Mouse (Mus musculus): ENCODE data around the gene Cpne8.

- no peak for TF ChIP-seq GATA1 (IDR thresholded peaks at IDR 0.05; ENCODE audit: low read length)
- no peak for TF ChIP-seq TAL1 (IDR thresholded peaks at IDR 0.05; ENCODE audit: low read length)
These were observed 233.2 kb downstream of the Cpne8 start for GRCm38 (mm10) chr15:90446076-90446475.

Data from erythroblast, embryonic 14.5 days (primary cell).